Mouse (Mus musculus) megakaryocyte, embryonic 14.5 days (primary cell): ENCODE measurements around the gene Cyb5b. TPM values are rescaled to one million over a fixed set of nuclear protein-coding genes. Genes with fewer than 3 reads are reported as not detected.

Source experiments
- H3K27me3 ChIP-seq: replicated peaks from 2 replicates; pipeline ENCODE3; 2012; ENCODE audit warnings: inconsistent platforms
- H3K36me3 ChIP-seq: replicated peaks from 2 replicates; pipeline ENCODE3; 2012; ENCODE audit warnings: low read length, inconsistent platforms, mixed read lengths
- H3K4me1 ChIP-seq: 2 replicates; pipeline ENCODE4 v1.6.1; 2012; ENCODE audit warnings: inconsistent platforms
- H3K4me3 ChIP-seq: replicated peaks from 2 replicates; pipeline ENCODE3; 2012; ENCODE audit warnings: moderate library complexity, mild to moderate bottlenecking, inconsistent platforms
- H3K9me3 ChIP-seq: 2 replicates; pipeline ENCODE4 v1.6.1; 2012; ENCODE audit warnings: inconsistent platforms
- FLI1 ChIP-seq: IDR thresholded peaks from 2 replicates; pipeline ENCODE4 v1.6.1; 2012; ENCODE audit warnings: low read length, inconsistent platforms, mixed read lengths
- GATA1 ChIP-seq: IDR thresholded peaks from 3 replicates; pipeline ENCODE4 v1.6.1; 2012; ENCODE audit warnings: mixed read lengths, low read length, inconsistent platforms, borderline replicate concordance
- polyA plus RNA-seq: library from polyadenylated mRNA; stranded (reverse); fragments of >175 nt; gene quantifications from 2 replicates; pipeline ENCODE4 v1.2.3, GENCODE M21; 2012; ENCODE audit warnings: low replicate concordance; ENCODE audit not compliant: insufficient read depth

Cyb5b gene
- polyA plus RNA-seq, 1 experiment, result 13.0 TPM

DNA sequence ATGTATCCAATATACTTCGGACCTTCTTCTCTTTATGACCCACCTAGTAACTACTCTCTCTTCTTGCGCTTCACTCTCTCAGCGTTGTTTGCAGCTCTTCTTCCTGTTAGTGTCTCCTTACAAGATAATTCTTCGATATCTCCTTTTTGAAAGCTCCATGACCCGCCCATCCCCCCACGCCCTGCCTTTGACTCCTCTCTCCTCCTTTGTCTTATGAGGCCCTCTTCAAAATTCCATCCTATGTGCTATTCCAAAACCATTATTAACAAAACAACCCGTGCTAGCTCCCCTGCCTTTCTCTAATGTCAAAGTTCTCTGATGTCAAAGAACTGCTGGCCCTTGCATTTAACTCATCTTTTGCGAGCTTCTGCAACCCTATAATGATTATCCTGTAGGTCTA is 67.7 kb downstream of the Cyb5b start:
- Histone ChIP-seq H3K4me3 (no peak overlapping the region), H3K36me3 (no peaks in the 10 kb centered on the region), H3K9me3 (no peaks in the 10 kb centered on the region), H3K4me1 (peaks cover 4% of the 10 kb centered on the region; the same call in 1 of the 2 replicates), H3K27me3 (peaks cover 9% of the 10 kb centered on the region)
- no peak for TF ChIP-seq FLI1
- no peak for TF ChIP-seq GATA1

GRCm38 (mm10) chr8:107219078-107219477 is 68.6 kb downstream of the Cyb5b start:
- Histone ChIP-seq H3K36me3 (no peaks in the 10 kb centered on the region), H3K9me3 (no peaks in the 10 kb centered on the region), H3K4me1 (peaks cover 4% of the 10 kb centered on the region; the same call in 1 of the 2 replicates), H3K27me3 (peaks cover 3% of the 10 kb centered on the region), H3K4me3 (no peak overlapping the region)
- TF ChIP-seq GATA1, result no peak
- no peak for TF ChIP-seq FLI1

DNA sequence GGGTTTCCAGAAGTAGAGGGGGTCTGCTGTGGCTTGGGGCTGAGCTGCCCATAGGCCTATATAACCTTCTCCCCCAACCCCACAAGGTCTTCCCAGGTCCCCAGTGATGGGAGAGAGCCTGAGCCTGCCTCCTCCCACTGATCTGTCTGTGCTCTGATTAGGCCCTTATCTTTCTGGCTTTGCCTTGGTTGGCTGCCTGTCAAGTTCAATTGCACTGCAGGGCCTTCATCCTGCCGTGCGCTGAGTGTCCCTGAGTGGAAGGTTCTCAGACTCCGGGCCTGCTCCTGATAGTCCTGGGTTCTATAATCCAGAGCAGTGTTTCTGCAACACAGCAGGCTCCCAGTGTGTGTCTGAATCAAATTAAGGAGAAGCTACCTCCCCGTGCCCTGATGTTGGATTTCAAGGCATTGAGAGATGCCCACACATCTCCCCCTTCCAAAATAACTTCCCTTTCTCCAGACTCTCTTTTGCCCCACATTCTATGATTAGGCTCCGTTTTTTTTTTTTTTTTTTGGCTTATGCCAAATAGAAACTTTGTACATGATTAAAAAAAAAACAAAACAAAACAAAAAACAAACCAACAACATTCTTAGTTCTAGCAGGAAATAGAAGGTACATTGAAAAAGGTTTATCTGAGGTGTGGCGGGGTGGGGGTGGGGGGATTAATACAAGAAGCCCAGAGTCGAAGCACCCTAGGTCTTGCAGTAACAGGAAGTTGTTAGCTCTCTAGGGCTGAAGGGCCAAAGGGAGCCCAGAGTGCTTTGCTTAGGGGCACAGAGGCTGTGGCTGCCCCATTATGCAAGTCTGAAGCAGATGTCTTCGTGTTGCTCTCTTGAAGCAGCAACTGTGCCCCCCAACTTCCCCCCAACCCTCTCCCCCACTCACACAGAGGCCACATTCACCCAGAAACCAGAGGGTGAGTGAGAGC is 71.7 kb downstream of the Cyb5b start:
- H3K36me3 ChIP-seq, result no peaks in the 10 kb centered on the region
- TF ChIP-seq GATA1 (no peak), FLI1 (no peak)
- H3K4me1 ChIP-seq, result peaks cover 4% of the 10 kb centered on the region; the same call in 1 of the 2 replicates
- H3K27me3 ChIP-seq, result peaks cover 2% of the 10 kb centered on the region
- no peak overlapping the region for H3K4me3 ChIP-seq
- peaks cover 9% of the 10 kb centered on the region for H3K9me3 ChIP-seq

DNA sequence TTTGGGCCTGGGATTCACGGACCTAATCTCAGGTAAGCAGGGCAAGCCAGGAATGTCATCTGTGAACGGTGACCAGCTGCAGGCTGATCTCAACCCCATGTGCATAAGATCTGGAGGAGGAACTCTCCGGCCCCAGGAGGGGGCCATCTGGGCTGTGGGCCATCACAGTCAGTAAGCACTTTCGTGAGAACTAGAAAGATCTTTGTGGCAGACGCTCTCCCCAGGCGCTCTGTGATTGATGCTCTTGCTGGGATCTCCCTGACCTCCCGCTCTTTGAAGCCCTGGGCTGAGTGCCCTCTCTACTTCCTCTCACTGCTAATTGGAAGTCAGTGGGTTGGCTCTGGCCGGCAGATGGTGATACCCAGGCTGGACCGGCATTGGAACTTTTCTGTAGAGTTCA is 75.7 kb downstream of the Cyb5b start:
- peaks cover 9% of the 10 kb centered on the region for H3K9me3 ChIP-seq
- no peak overlapping the region for H3K4me3 ChIP-seq
- TF ChIP-seq GATA1 (no peak), FLI1 (no peak)

GRCm38 (mm10) chr8:107227011-107227626 is 76.7 kb downstream of the Cyb5b start:
- Histone ChIP-seq H3K36me3 (no peaks in the 10 kb centered on the region), H3K9me3 (peaks cover 9% of the 10 kb centered on the region), H3K27me3 (peaks cover 4% of the 10 kb centered on the region), H3K4me1 (peaks cover under 1% of the 10 kb centered on the region; the same call in 1 of the 2 replicates), H3K4me3 (no peak overlapping the region)
- TF ChIP-seq GATA1, result no peak
- no peak for TF ChIP-seq FLI1

More for the DNA sequence above, 75.7 kb downstream of the Cyb5b start:
- peaks cover 4% of the 10 kb centered on the region; the same call in 1 of the 2 replicates for H3K4me1 ChIP-seq
- H3K36me3 ChIP-seq, result no peaks in the 10 kb centered on the region
- H3K27me3 ChIP-seq, result peaks cover 4% of the 10 kb centered on the region

- Histone ChIP-seq H3K4me3 (no peak overlapping the region), H3K9me3 (0 out of 2 replicates have a peak, but pooled peaks cover 6% of the 10 kb centered on the region), H3K4me1 (no peaks in the 10 kb centered on the region), H3K36me3 (no peaks in the 10 kb centered on the region), H3K27me3 (peaks cover 3% of the 10 kb centered on the region)
- TF ChIP-seq GATA1 (no peak), FLI1 (no peak)
Measured at GRCm38 (mm10) chr8:107233251-107233650, 82.8 kb downstream of the Cyb5b start.

- Histone ChIP-seq H3K27me3 (peaks cover 3% of the 10 kb centered on the region), H3K9me3 (0 out of 2 replicates have a peak, but pooled peaks cover 6% of the 10 kb centered on the region), H3K4me3 (no peak overlapping the region), H3K36me3 (no peaks in the 10 kb centered on the region), H3K4me1 (no peaks in the 10 kb centered on the region)
- TF ChIP-seq GATA1, result no peak
- no peak for TF ChIP-seq FLI1
Measured at GRCm38 (mm10) chr8:107233718-107234117, 83.3 kb downstream of the Cyb5b start.

Other genes with a start within 250 kb of the Cyb5b start
- 0.37 and 0.63 TPM in 2 replicates for gene Sntb2, start 214.9 kb upstream of the Cyb5b start, polyA plus RNA-seq
- 4.1 and 12.0 TPM in 2 replicates for gene Vps4a, start 119.4 kb upstream of the Cyb5b start, polyA plus RNA-seq
- gene Pdf, start 102.0 kb upstream of the Cyb5b start, polyA plus RNA-seq, result 7.9 and 8.3 TPM in 2 replicates
- 9.2 and 18.5 TPM in 2 replicates for gene Cog8, start 94.0 kb upstream of the Cyb5b start, polyA plus RNA-seq
- 4.2 and 5.3 TPM in 2 replicates for gene Nip7, start 93.8 kb upstream of the Cyb5b start, polyA plus RNA-seq
- gene Tmed6, start 85.0 kb upstream of the Cyb5b start, polyA plus RNA-seq, result not detected in 2 replicates
- 8.9 and 16.2 TPM in 2 replicates for gene Terf2, start 54.1 kb upstream of the Cyb5b start, polyA plus RNA-seq
- 0.41 and 0.71 TPM in 2 replicates for gene Nfat5, start 142.8 kb downstream of the Cyb5b start, polyA plus RNA-seq